Mouse (Mus musculus) small intestine, adult 2 months (tissue): ENCODE measurements around the gene Mettl27.

Source experiments
- CTCF ChIP-seq: fragments of 200-500 bp; IDR thresholded peaks from 2 replicates; pipeline ENCODE4 v1.5.1; 2012; ENCODE audit warnings: low read depth, mild to moderate bottlenecking, control low read depth, inconsistent platforms, low read length, moderate library complexity, mixed read lengths; ENCODE audit not compliant: insufficient replicate concordance, insufficient read length; ENCODE audit errors: extremely low read depth
- POLR2A ChIP-seq: fragments of 200-500 bp; IDR thresholded peaks from 2 replicates; pipeline ENCODE4 v1.6.1; 2012; ENCODE audit warnings: low read depth, mild to moderate bottlenecking, control low read depth, inconsistent platforms, low read length, moderate library complexity

DNA sequence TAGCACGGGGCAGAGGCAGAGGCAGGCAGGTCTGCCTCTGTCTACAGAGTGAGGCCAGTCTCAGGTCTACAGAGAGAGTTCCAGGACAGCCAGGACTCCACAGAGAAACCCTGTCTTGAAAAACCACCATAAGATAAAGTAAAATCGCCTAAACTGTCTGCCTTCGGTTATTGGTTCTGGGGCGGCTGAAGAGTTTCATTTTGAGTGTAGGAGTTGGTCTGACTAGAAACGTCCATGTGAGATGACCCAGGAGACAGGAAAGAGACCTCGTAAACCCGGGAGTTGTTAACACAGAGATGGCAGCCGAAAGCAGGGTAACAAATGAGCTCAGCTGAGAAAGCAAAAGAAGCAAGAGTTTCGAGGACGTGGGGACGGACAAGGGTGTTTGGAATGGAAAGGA, 57.0 kb downstream of the Mettl27 start:
- no peak for TF ChIP-seq CTCF
- TF ChIP-seq POLR2A: no peak
